Mouse (Mus musculus) kidney, embryonic 14.5 days (tissue): ENCODE results near the gene Pabpc6. TPM values are rescaled to one million over a fixed set of nuclear protein-coding genes. Genes with fewer than 3 reads are reported as not detected.

Source experiments
- ATAC-seq: fragments of 200-750 bp; cut with Nextera tagmentation; 2 replicates; pipeline ENCODE4 v1.8.0; 2017; ENCODE audit warnings: moderate number of reproducible peaks, mild to moderate bottlenecking, moderate TSS enrichment, moderate library complexity; ENCODE audit not compliant: low FRiP score, low TSS enrichment
- H3K27ac ChIP-seq: fragments of 300-500 bp; sonication (generic); 2 replicates; pipeline ENCODE4 v1.5.1; 2014; ENCODE audit warnings: low read depth, mild to moderate bottlenecking, low read length, moderate library complexity, mixed read lengths
- H3K27me3 ChIP-seq: fragments of 300-500 bp; sonication (generic); 2 replicates; pipeline ENCODE4 v1.6.1; 2014; ENCODE audit warnings: mild to moderate bottlenecking, low read length; ENCODE audit not compliant: control insufficient read depth, insufficient read depth
- H3K36me3 ChIP-seq: fragments of 300-500 bp; sonication (generic); 2 replicates; pipeline ENCODE4 v1.6.1; 2014; ENCODE audit warnings: low read length, mixed read lengths; ENCODE audit not compliant: control insufficient read depth, insufficient read depth
- H3K4me1 ChIP-seq: fragments of 300-500 bp; sonication (generic); 2 replicates; pipeline ENCODE4 v1.6.1; 2014; ENCODE audit warnings: low read length, mixed read lengths; ENCODE audit not compliant: control insufficient read depth, insufficient read depth
- H3K4me2 ChIP-seq: fragments of 300-500 bp; sonication (generic); replicated peaks from 2 replicates; pipeline ENCODE4 v1.6.1; 2014; ENCODE audit warnings: low read depth, mild to moderate bottlenecking, low read length
- H3K4me3 ChIP-seq: fragments of 300-500 bp; sonication (generic); 2 replicates; pipeline ENCODE4 v1.5.1; 2014; ENCODE audit warnings: mild to moderate bottlenecking, low read length
- H3K9ac ChIP-seq: fragments of 300-500 bp; sonication (generic); 2 replicates; pipeline ENCODE4 v1.6.1; 2014; ENCODE audit warnings: low read depth, mild to moderate bottlenecking, low read length, moderate library complexity
- H3K9me3 ChIP-seq: fragments of 300-500 bp; sonication (generic); 2 replicates; pipeline ENCODE4 v1.6.1; 2016; ENCODE audit warnings: low read length; ENCODE audit not compliant: control insufficient read depth
- polyA plus RNA-seq: library from polyadenylated mRNA; unstranded; fragments of >200 nt; fragmentation: Nextera tagmentation; extraction: Ambion mirVana; gene quantifications from 2 replicates; pipeline ENCODE4 v1.2.1, GENCODE M21; 2014

Gene Pabpc6
- polyA plus RNA-seq, 1 experiment from 2014 or later = not detected

DNA sequence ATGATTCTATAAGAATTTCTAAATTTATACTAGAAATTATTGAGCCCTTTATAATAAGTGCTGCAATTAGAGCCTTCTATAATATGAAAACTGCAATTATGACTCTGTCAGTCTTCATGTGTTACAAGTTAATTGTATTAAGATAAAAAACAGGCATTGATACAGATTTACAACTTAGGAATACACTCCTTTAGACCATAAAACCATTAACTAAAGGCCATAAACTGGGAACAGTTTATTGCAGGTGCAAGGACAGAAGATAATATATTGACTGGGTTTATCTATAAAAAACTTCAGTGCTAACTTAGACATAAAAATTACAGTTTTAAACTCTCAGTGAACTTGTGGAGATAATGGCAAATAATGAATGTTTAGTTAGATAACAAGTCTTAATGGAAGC is 42.5 kb downstream of the Pabpc6 start:
- Histone ChIP-seq H3K4me1 (no peaks in the 10 kb centered on the region), H3K9ac (no peak overlapping the region), H3K36me3 (no peaks in the 10 kb centered on the region), H3K27me3 (no peaks in the 10 kb centered on the region), H3K4me2 (no peak overlapping the region), H3K27ac (no peak overlapping the region), H3K9me3 (no peaks in the 10 kb centered on the region), H3K4me3 (no peak overlapping the region)
- ATAC-seq = no peak

Other genes with a start within 250 kb of the Pabpc6 start
- gene Gm17728, start 247.7 kb downstream of the Pabpc6 start, polyA plus RNA-seq = not detected in 2 replicates